Mouse (Mus musculus) lung, postnatal 0 days (tissue): ENCODE measurements at regions not wholly inside any gene's neighbourhood (a gene's known extent, or its start where the extent isn't known, plus 50 kb on each side); places are given as distances from the start of the nearest gene placed in this dataset.
A peak's percentile ranks its signal among the peaks of the same experiment; 100 is the strongest.

ENCODE experiments used
- ATAC-seq: fragments of 200-750 bp; cut with Nextera tagmentation; 2 replicates; pipeline ENCODE4 v1.8.0; 2017; ENCODE audit warnings: moderate library complexity
- DNase-seq: peaks from one replicate; pipeline ENCODE4 v3.0.0-alpha.2; 2016; ENCODE audit warnings: low spot score
- H3K27ac ChIP-seq: fragments of 300-500 bp; sonication (generic); 2 replicates; pipeline ENCODE4 v1.5.1; 2014; ENCODE audit warnings: antibody characterized with exemption, mild to moderate bottlenecking, low read length, mixed read lengths
- H3K27me3 ChIP-seq: fragments of 300-500 bp; sonication (generic); replicated peaks from 2 replicates; pipeline ENCODE4 v1.6.1; 2014; ENCODE audit warnings: low read length, mixed read lengths; ENCODE audit not compliant: insufficient read depth
- H3K36me3 ChIP-seq: fragments of 300-500 bp; sonication (generic); 2 replicates; pipeline ENCODE4 v1.6.1; 2014; ENCODE audit warnings: low read length, mixed read lengths; ENCODE audit not compliant: insufficient read depth
- H3K4me1 ChIP-seq: fragments of 300-500 bp; sonication (generic); 2 replicates; pipeline ENCODE4 v1.6.1; 2014; ENCODE audit warnings: antibody characterized with exemption, low read depth, low read length, mixed read lengths; ENCODE audit not compliant: insufficient read depth
- H3K4me2 ChIP-seq: fragments of 300-500 bp; sonication (generic); replicated peaks from 2 replicates; pipeline ENCODE4 v1.6.1; 2014; ENCODE audit warnings: low read depth, mild to moderate bottlenecking, low read length, moderate library complexity, mixed read lengths
- H3K4me3 ChIP-seq: fragments of 300-500 bp; sonication (generic); 2 replicates; pipeline ENCODE4 v1.5.1; 2014; ENCODE audit warnings: low read depth, low read length
- H3K9ac ChIP-seq: fragments of 300-500 bp; sonication (generic); replicated peaks from 2 replicates; pipeline ENCODE4 v1.6.1; 2014; ENCODE audit warnings: low read depth, mild to moderate bottlenecking
- H3K9me3 ChIP-seq: fragments of 300-500 bp; sonication (generic); 2 replicates; pipeline ENCODE4 v1.6.1; 2016; ENCODE audit warnings: low read length, mixed read lengths
- CTCF ChIP-seq: IDR thresholded peaks from 2 replicates; pipeline ENCODE4 v1.5.1; 2016; ENCODE audit warnings: antibody characterized with exemption, mild to moderate bottlenecking
- EP300 ChIP-seq: IDR thresholded peaks from 2 replicates; pipeline ENCODE4 v1.6.1; 2016; ENCODE audit warnings: antibody characterized with exemption, mild to moderate bottlenecking, control low read depth
- WGBS: fragments of 180-500 bp; shearing (Covaris S2); extraction: QIAGEN DNeasy Blood & Tissue Kit; methylation state at CpG from one replicate; pipeline ENCODE4 v1.1.7; 2014; 5-methylcytosine and 5-hydroxymethylcytosine counted together

GRCm38 (mm10) chr15:61422989-61423388, 500.2 kb upstream of the A1bg start:
- no peak overlapping the region for H3K27ac ChIP-seq
- ATAC-seq (no peak), DNase-seq (no peak)
- TF ChIP-seq EP300 (no peak), CTCF (no peak)
- H3K9ac ChIP-seq = no peak overlapping the region
- H3K4me1 ChIP-seq = no peaks in the 10 kb centered on the region
- no peaks in the 10 kb centered on the region for H3K36me3 ChIP-seq
- H3K4me2 ChIP-seq = no peak overlapping the region
- WGBS = 38% methylated on average over 5 of the region's 5 CpGs
- no peaks in the 10 kb centered on the region for H3K27me3 ChIP-seq
- H3K9me3 ChIP-seq = no peaks in the 10 kb centered on the region
- no peak overlapping the region for H3K4me3 ChIP-seq

DNA sequence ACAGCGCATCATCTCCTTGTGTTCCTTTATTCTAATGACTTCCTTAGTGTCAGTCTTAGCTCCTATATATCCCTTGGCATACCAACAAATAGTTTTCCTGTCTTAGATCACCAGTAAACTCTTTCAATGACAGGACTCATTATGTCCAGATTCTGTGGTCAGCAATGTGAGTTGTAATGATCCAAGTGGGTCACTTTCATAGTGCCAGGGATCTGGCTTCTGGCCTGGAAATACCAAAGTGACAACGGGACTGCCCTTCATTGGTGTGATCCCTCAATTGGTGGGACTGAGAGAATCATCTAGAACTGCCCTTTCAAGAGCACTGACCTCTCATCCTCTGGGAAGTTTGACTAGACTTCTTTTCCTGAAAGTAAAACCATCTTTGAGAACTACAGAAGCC, 494.7 kb upstream of the A1bg start:
- no peak overlapping the region for H3K9ac ChIP-seq
- WGBS = 75% methylated on average over 2 of the region's 2 CpGs
- ATAC-seq = no peak

GRCm38 (mm10) chr15:61416841-61417240, 494.0 kb upstream of the A1bg start:
- ATAC-seq = no peak
- WGBS = 60% methylated on average over 3 of the region's 3 CpGs
- Histone ChIP-seq H3K4me3 (no peak overlapping the region), H3K36me3 (no peaks in the 10 kb centered on the region), H3K4me1 (no peaks in the 10 kb centered on the region), H3K9me3 (no peaks in the 10 kb centered on the region), H3K27me3 (no peaks in the 10 kb centered on the region), H3K9ac (no peak overlapping the region), H3K27ac (no peak overlapping the region), H3K4me2 (no peak overlapping the region)
- no peak for DNase-seq
- TF ChIP-seq EP300 (no peak), CTCF (no peak)

More for the DNA sequence above, 494.7 kb upstream of the A1bg start:
- Histone ChIP-seq H3K27ac (no peak overlapping the region), H3K4me3 (no peak overlapping the region), H3K4me1 (no peaks in the 10 kb centered on the region), H3K27me3 (no peaks in the 10 kb centered on the region), H3K9me3 (no peaks in the 10 kb centered on the region), H3K4me2 (no peak overlapping the region), H3K36me3 (no peaks in the 10 kb centered on the region)
- TF ChIP-seq CTCF (no peak), EP300 (no peak)
- no peak for DNase-seq

DNA sequence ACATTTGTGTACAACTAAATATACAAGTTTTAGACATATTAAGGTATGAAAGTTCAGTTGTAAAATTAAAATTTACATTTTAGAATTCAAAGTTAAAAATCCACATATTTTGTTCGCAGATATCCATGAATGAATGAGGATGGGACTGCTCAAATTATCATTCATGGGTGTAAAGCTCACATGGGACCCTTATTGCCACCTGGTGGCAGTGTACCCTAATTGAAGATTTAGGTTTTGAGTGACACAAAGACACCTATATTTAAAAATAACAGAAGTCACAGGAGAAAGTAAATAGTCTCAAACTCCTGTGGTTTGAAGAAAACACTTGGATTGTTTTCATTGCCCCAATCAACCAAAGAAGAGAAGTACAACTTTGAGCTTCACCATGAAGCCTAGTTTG, 492.8 kb upstream of the A1bg start:
- DNase-seq = no peak
- 68% methylated on average over 1 of the region's 1 CpGs for WGBS

GRCm38 (mm10) chr15:61411821-61412220, 489.0 kb upstream of the A1bg start:
- H3K4me2 ChIP-seq = no peak overlapping the region
- H3K4me3 ChIP-seq = no peak overlapping the region
- H3K27me3 ChIP-seq = no peaks in the 10 kb centered on the region
- H3K4me1 ChIP-seq = no peaks in the 10 kb centered on the region
- 85% methylated on average over 2 of the region's 2 CpGs for WGBS
- DNase-seq (no peak), ATAC-seq (no peak)
- no peak overlapping the region for H3K9ac ChIP-seq
- H3K9me3 ChIP-seq = no peaks in the 10 kb centered on the region
- no peak overlapping the region for H3K27ac ChIP-seq
- TF ChIP-seq CTCF (no peak), EP300 (no peak)
- no peaks in the 10 kb centered on the region for H3K36me3 ChIP-seq

More for the DNA sequence above, 492.8 kb upstream of the A1bg start:
- no peak overlapping the region for H3K9ac ChIP-seq
- H3K27me3 ChIP-seq = no peaks in the 10 kb centered on the region
- no peaks in the 10 kb centered on the region for H3K9me3 ChIP-seq
- no peak overlapping the region for H3K27ac ChIP-seq
- TF ChIP-seq CTCF (peak; percentile 46), EP300 (no peak)
- H3K4me1 ChIP-seq = no peaks in the 10 kb centered on the region
- H3K36me3 ChIP-seq = no peaks in the 10 kb centered on the region
- no peak overlapping the region for H3K4me3 ChIP-seq
- no peak overlapping the region for H3K4me2 ChIP-seq
- ATAC-seq = no peak

- Histone ChIP-seq H3K27me3 (no peaks in the 10 kb centered on the region), H3K9ac (no peak overlapping the region), H3K36me3 (no peaks in the 10 kb centered on the region), H3K4me1 (no peaks in the 10 kb centered on the region), H3K4me2 (no peak overlapping the region), H3K9me3 (no peaks in the 10 kb centered on the region), H3K4me3 (no peak overlapping the region), H3K27ac (no peak overlapping the region)
- no peak for DNase-seq
- no peak for ATAC-seq
- 57% methylated on average over 2 of the region's 2 CpGs for WGBS
- no peak for TF ChIP-seq EP300
- TF ChIP-seq CTCF = no peak
Observed at GRCm38 (mm10) chr15:61410789-61411188, 488.0 kb upstream of the A1bg start.

DNA sequence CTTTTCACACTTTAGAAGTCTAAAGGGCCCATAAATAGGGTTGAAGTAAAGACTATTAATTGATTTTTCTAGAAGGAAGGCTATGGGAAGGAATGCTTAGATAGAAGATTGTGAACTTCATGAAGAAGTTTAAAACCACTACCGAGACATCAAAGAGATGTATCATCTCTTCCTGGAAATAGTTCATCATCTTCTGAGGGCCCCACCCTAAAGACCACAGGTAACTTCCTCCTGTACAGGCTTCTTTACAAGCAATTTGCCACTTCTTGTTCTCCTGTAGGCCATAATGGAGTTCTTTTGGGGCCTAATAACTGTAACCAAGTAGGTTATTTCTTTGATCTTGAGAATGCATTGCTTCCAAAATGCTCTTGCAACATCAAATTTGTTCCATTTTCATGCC, 485.8 kb upstream of the A1bg start:
- Histone ChIP-seq H3K27me3 (no peaks in the 10 kb centered on the region), H3K9me3 (no peaks in the 10 kb centered on the region), H3K4me2 (no peak overlapping the region), H3K9ac (no peak overlapping the region), H3K4me3 (no peak overlapping the region), H3K36me3 (no peaks in the 10 kb centered on the region), H3K27ac (no peak overlapping the region), H3K4me1 (no peaks in the 10 kb centered on the region)
- no peak for DNase-seq
- TF ChIP-seq EP300 (no peak), CTCF (no peak)
- ATAC-seq = no peak
- WGBS = 91% methylated on average over 1 of the region's 1 CpGs
